Mouse (Mus musculus) bone marrow, adult 2 months (tissue): ENCODE measurements around the gene Socs2. TPM values are rescaled to one million over a fixed set of nuclear protein-coding genes. Genes with fewer than 3 reads are reported as not detected.
A peak's percentile ranks its signal among the peaks of the same experiment; 100 is the strongest.

Experiments
- H3K27ac ChIP-seq: fragments of 200-500 bp; 2 replicates; pipeline ENCODE4 v1.5.1; 2012; ENCODE audit warnings: low read depth, mild to moderate bottlenecking, control low read depth, inconsistent platforms, low read length; ENCODE audit not compliant: control insufficient read depth, poor library complexity, insufficient read depth
- H3K4me1 ChIP-seq: fragments of 200-500 bp; 2 replicates; pipeline ENCODE4 v1.6.1; 2011; ENCODE audit warnings: low read length; ENCODE audit not compliant: control insufficient read depth, insufficient read depth
- H3K4me3 ChIP-seq: fragments of 200-500 bp; replicated peaks from 2 replicates; pipeline ENCODE3; 2011; ENCODE audit warnings: mild to moderate bottlenecking, low read depth, low read length, control low read depth; ENCODE audit not compliant: control insufficient read depth
- CTCF ChIP-seq: fragments of 200-500 bp; IDR thresholded peaks from 2 replicates; pipeline ENCODE4 v1.5.1; 2011; ENCODE audit warnings: low read length, control low read depth; ENCODE audit not compliant: control insufficient read depth, insufficient read depth
- POLR2A ChIP-seq: fragments of 200-500 bp; IDR thresholded peaks from 2 replicates; pipeline ENCODE4 v1.6.1; 2011; ENCODE audit warnings: low read depth, mild to moderate bottlenecking, control low read depth, low read length, borderline replicate concordance; ENCODE audit not compliant: control insufficient read depth
- WGBS: fragments of 180-500 bp; shearing (Covaris S2); methylation state at CpG from one replicate; pipeline ENCODE4 v1.1.7; 2018; 5-methylcytosine and 5-hydroxymethylcytosine counted together
- polyA plus RNA-seq: library from polyadenylated mRNA; stranded (reverse); fragments of >200 nt; gene quantifications from 2 replicates; pipeline ENCODE4 v1.2.4, GENCODE M21; 2011; ENCODE audit warnings: low replicate concordance; ENCODE audit not compliant: missing spikeins, insufficient read depth, insufficient read length

Gene Socs2
- polyA plus RNA-seq, 1 experiment = 22.7 TPM

GRCm38 (mm10) chr10:95415533-95416360 is 1.2 kb downstream of the Socs2 start:
- under 1% methylated on average over 65 of the region's 65 CpGs for WGBS
- Histone ChIP-seq H3K4me1 (no peaks in the 10 kb centered on the region), H3K4me3 (peak overlapping the region; percentile 9), H3K27ac (no peak overlapping the region)
- no peak for TF ChIP-seq CTCF
- no peak; the same call in 1 of the 2 replicates for TF ChIP-seq POLR2A

- Histone ChIP-seq H3K4me1 (no peaks in the 10 kb centered on the region), H3K27ac (no peak overlapping the region), H3K4me3 (peak overlapping the region; percentile 0)
- TF ChIP-seq POLR2A (no peak), CTCF (no peak)
- under 1% methylated on average over 15 of the region's 15 CpGs for WGBS
Observed at GRCm38 (mm10) chr10:95415159-95415532, 1.8 kb downstream of the Socs2 start.

GRCm38 (mm10) chr10:95414316-95415158 is 2.4 kb downstream of the Socs2 start:
- TF ChIP-seq POLR2A (no peak), CTCF (no peak)
- Histone ChIP-seq H3K4me3 (peak overlapping the region; percentile 2), H3K27ac (no peak overlapping the region), H3K4me1 (no peaks in the 10 kb centered on the region)
- 2% methylated on average over 65 of the region's 65 CpGs for WGBS

- WGBS = 81% methylated on average over 9 of the region's 9 CpGs
- Histone ChIP-seq H3K4me3 (no peak overlapping the region), H3K27ac (no peak overlapping the region), H3K4me1 (no peaks in the 10 kb centered on the region)
- TF ChIP-seq POLR2A (no peak), CTCF (no peak)
Observed at GRCm38 (mm10) chr10:95411139-95411538, 5.8 kb downstream of the Socs2 start.

- no peak overlapping the region for H3K4me3 ChIP-seq
- H3K27ac ChIP-seq = no peak overlapping the region
- WGBS = 79% methylated on average over 7 of the region's 7 CpGs
- no peak for TF ChIP-seq CTCF
- no peak for TF ChIP-seq POLR2A
- H3K4me1 ChIP-seq = no peaks in the 10 kb centered on the region
Observed at GRCm38 (mm10) chr10:95410709-95411108, 6.3 kb downstream of the Socs2 start.

- no peaks in the 10 kb centered on the region for H3K4me1 ChIP-seq
- whole genome bisulfite sequencing = 89% methylated on average over 4 of the region's 4 CpGs
- H3K27ac ChIP-seq = no peak overlapping the region
- no peak overlapping the region for H3K4me3 ChIP-seq
- no peak for TF ChIP-seq CTCF
- no peak for TF ChIP-seq POLR2A
Observed at GRCm38 (mm10) chr10:95410209-95410608, 6.8 kb downstream of the Socs2 start.

- H3K4me1 ChIP-seq = no peaks in the 10 kb centered on the region
- WGBS = 78% methylated on average over 7 of the region's 7 CpGs
- H3K27ac ChIP-seq = no peak overlapping the region
- no peak for TF ChIP-seq POLR2A
- no peak for TF ChIP-seq CTCF
- no peak overlapping the region for H3K4me3 ChIP-seq
Observed at GRCm38 (mm10) chr10:95409149-95409548, 7.8 kb downstream of the Socs2 start.

GRCm38 (mm10) chr10:95408487-95408886 is 8.5 kb downstream of the Socs2 start:
- 84% methylated on average over 9 of the region's 9 CpGs for WGBS

More at GRCm38 (mm10) chr10:95408487-95408886, 8.5 kb downstream of the Socs2 start:
- no peak overlapping the region for H3K4me3 ChIP-seq
- H3K4me1 ChIP-seq = no peaks in the 10 kb centered on the region
- no peak overlapping the region for H3K27ac ChIP-seq
- TF ChIP-seq POLR2A = no peak
- TF ChIP-seq CTCF = no peak
